Mouse (Mus musculus): ENCODE measurements around the gene Cops9.
A peak's percentile ranks its signal among the peaks of the same experiment; 100 is the strongest.

- TF ChIP-seq MAX (IDR thresholded peaks at IDR 0.05; ENCODE audit: low read length) (no peak), CTCF (conservative IDR thresholded peaks at IDR 0.05 in 1 of 2, IDR thresholded peaks at IDR 0.05 in 1 of 2; ENCODE audit: low read depth in 2 of 2, low read length in 2 of 2) (peak in 1 of 2 experiments; percentile 41; a peak in 1 of 4 replicates)
Observed at GRCm38 (mm10) chr1:92632948-92633347, 8.8 kb downstream of the Cops9 start.

Measured in CH12.LX (cell line).